Mouse (Mus musculus): ENCODE measurements around the gene Nr5a2.

Gene Nr5a2

DNA sequence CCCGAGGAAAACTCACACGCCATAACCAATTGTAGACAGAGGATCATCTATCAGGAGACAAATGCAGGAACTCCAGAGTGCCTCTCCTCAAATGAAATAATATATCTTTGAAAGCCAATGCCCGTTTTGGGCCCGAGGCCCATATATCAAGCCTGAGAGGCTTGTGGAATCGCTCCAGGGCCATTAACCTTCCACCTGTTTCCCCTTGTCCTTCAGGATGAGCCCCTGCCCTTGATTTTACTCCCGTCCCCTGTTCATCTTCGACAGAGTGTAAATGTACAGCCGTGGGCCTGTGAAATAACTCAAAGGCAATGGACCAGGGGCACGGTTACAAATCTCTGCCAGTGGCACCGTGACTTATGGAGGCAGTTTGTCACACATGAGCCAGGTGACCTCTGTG is 48.3 kb downstream of the Nr5a2 start:
- in situ Hi-C loops (cut with MboI, MseI), result no loop called here

DNA sequence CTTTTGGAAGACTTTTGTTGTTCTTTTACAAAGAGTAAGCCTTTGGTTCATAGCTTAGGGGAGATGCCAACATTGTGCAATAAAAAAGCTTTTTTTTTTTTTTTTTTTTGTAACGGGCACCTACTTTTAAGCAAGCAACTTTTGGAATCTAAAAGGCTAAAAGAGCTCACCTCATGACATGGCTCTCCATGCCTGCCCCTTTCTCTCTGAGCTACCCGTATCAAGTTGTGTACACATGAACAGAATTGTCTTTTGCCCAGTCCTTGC is 48.7 kb downstream of the Nr5a2 start:
- in situ Hi-C loops (cut with MboI, MseI), result no loop called here

DNA sequence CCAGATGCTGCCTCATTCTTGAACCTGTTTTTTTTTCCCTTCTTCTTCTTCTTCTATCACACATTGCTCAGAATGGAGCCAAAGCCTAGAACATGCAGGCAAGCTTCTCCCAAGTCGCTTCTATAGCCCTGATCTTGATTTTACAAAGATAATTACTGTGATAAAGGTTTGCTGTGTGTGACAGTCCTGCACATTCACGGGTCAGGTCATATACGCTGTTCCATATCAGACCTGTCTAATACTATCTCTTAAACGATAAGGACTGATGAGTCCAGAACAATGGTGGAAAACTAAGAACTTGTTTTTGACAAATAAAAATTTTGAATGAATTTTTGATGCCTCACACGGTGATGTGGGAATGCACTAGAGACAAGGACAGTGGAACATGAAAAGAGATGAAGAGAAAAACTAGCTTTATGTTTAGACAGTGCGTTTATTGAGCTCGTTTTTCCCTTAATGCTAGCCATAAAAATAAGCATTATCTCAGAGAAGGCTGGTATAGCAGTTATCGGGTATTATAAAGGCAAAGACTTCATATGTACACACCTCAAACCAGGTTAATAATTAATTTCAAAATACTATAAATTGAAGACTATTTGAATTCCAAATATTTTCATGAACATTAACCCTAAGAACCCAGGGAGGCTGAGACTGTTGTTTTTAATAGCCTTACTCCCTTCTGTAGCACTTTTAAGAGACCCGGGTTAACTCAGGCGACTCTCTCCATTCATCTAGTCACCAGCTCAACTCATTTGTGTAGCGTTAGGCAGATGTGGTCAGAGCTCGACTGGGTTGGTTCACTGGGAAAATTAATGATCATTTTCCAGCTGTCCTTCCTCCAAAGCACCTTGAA is 49.3 kb downstream of the Nr5a2 start:
- in situ Hi-C loops (cut with MboI, MseI), result no loop called here

DNA sequence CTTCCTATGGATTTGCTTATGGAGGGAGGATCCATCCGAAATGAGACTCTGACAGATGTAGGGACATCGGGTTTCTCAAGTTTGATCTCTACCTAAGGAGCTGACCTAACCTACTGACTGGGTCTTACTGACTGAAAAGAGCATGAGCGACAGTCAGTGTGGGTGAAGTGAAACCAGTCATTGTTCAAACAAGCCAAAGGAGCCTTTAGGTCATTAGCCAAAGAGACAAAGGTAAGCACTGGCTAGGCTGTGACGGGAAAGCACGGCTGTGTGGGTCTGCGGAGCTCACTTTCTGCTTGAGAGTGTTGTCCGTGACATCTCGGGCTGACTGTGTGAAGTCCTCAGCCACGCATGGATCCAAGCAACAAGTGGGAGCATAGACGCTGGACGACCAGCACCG is 50.1 kb downstream of the Nr5a2 start:
- in situ Hi-C loops (cut with MboI, MseI), result no loop called here

DNA sequence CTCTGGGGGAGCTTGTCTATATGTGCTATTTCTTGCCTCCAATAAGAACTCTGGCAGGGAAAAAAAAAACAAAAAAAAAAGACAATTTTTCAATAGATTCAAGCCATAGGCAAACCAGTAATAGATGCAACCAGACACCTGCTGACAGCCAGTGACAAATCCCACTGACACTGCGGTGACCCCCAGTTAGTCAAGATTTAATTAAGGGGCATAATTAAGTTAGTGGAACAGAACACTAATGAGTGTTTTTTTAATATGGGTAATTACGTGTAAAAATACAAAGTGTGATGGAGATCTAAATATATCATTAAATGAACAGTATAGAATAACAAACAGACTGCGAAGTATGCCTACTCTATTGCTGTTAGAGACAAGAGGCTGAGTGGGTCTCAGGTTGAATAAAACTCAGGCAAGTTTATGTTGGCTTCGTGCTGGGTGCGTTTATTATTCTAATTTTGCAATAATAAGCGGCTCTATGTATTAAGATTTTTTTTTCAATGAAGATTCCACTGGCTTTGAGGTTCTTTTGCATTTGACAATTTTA is 50.7 kb downstream of the Nr5a2 start:
- in situ Hi-C loops (cut with MboI, MseI), result no loop called here

DNA sequence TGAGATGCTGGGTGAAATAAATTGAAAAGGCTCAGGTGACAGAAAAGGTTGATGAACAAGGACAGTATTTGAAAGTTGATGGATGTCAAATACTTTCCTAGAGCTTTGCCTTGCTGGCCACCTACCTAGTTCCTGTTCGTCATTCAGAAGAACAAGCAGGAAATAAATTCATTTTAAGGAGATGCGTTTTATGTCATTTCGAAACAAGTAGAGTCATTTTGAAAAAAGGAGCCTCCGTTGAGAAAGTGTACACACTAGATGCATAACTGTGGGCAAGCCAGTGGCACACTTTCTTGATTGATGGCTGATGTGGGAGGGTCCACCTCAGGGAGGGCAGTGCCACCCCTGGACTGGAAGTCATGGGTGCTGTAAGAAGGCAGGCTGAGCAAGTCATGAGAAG is 62.1 kb downstream of the Nr5a2 start:
- in situ Hi-C loops (cut with MboI, MseI), result no loop called here

DNA sequence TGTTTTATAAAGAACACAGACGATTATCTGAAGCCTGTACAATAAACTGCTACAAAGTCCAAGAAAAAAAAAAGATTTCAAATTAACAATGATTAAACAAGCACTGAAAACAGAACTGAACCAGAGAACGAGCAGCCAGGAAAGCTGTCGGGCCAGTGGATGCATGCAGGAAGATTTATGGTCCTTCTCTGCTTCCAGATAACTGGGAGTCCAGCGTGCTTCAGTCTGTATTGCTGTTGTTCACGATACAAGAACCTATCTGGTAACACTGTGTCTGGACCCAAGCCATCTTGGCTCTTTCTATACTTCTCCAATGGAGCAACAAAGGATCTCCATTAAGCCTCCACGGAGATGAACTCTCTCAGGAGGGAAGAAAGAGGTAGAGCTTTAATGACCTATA is 63.9 kb downstream of the Nr5a2 start:
- in situ Hi-C loops (cut with MboI, MseI), result no loop called here

DNA sequence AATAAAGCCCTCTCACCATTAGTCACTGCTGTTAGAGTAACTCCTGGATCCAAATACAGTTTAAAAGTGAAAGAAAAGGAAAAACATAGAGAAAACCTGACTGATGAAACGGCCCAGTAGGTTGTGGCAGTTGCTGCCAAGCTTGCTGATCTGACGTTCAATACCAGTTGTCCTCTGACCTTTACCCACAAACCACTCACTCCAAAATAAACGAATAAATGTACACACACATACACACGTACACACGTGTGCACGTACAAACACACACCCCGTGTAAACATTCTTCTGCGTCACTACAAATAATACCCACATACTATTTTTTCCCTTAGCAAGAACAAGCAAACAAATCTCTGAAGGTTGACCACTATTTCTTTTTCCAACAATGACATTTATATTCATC is 64.4 kb downstream of the Nr5a2 start:
- in situ Hi-C loops (cut with MboI, MseI), result no loop called here

DNA sequence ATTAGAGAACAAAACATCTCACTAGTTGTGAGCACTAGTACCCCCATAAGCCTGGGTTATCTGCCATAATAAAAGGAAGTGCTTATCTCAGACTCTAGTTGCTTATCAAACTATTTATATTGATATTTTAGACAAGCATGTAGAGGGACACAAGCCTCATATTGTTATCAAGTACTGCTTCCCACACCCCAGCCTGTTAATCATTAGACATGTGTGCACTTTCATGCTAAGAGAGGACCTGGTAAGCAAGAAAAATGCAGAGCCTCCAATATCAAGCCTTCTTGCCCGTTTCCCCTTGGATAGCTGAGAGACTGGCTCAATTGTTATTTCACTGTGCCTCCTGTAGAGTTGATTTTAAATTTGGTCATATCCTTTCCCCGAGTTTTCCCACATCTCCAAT is 65.5 kb downstream of the Nr5a2 start:
- in situ Hi-C loops (cut with MboI, MseI), result no loop called here

DNA sequence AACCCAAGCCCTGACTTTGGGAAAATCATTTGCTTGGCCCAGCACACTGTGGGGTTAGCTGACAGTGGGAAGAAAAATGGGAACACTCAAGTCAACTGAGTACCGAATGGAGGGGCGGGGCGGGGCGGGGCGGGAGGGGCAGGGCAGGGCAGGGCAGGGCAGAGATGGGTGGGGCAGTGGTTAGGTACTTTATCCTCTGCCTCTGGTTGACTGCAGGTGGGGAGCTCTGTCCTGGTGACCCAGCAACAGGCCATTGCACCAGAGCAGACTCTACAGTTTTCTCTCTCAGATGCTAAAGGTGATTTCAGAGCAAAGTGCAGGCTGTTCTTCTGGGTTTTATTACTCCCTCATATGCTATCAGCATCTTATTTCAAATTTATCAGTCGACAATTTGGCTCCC is 67.1 kb downstream of the Nr5a2 start:
- in situ Hi-C loops (cut with MboI, MseI), result no loop called here

DNA sequence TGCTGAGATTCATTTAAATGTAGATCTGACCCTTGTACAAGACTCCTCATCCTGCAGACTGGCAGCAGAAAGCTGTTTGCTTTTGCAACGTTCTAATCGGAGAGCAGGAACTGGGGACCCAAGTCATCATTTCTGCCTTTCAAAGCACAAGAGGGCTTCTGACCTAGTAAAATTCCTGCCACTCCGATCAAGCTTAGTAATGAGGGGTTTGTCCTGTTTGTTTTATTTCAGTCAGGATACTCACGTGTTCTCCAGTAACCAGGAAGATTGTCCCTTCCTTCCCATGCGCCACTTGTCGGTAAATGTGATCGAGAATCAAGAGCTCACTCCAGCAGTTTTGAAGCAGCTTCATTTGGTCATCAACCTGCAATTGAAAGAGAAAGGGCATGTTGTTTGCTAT is 69.8 kb downstream of the Nr5a2 start:
- in situ Hi-C loops (cut with MboI, MseI), result no loop called here

DNA sequence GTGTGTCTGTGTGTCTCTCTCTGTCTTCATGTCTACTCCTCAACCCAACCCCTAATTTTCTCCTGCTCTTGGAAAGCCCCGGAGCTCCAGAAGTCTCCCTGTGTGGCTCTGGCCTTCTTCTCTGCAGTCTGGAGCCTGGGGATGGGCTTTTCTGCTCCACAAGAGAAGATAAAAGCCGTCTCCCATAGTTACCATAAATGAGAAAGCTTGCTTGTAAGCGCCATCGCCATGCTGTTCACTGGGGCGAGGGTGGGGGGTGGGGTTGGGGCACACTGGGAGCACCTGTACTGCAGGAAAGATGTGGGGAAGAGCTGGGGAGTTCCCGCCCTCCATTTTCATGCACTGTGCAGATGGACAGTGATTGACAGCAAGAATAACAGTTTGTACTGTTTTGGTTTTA is 71.5 kb downstream of the Nr5a2 start:
- in situ Hi-C loops (cut with MboI, MseI), result no loop called here

DNA sequence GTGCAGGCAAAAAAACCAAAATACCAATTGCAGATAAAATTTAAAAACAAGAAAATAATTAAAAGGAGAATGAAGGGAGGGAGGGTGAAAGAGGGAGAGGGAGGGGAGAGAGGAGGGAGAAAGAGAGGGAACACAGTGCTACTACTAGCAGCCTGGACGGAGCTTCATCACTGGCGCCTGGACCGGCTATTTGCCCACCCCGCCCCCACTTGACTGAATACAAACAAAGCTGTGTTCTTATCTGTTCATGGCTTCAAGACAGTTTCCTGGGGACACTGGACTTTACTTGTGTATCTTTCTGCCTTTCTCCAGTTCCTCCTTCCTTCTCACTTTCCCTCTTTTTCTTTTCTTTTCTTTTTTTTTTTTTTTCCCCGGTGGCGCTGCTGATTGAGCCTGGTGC is 73.6 kb downstream of the Nr5a2 start:
- in situ Hi-C loops (cut with MboI, MseI), result no loop called here

DNA sequence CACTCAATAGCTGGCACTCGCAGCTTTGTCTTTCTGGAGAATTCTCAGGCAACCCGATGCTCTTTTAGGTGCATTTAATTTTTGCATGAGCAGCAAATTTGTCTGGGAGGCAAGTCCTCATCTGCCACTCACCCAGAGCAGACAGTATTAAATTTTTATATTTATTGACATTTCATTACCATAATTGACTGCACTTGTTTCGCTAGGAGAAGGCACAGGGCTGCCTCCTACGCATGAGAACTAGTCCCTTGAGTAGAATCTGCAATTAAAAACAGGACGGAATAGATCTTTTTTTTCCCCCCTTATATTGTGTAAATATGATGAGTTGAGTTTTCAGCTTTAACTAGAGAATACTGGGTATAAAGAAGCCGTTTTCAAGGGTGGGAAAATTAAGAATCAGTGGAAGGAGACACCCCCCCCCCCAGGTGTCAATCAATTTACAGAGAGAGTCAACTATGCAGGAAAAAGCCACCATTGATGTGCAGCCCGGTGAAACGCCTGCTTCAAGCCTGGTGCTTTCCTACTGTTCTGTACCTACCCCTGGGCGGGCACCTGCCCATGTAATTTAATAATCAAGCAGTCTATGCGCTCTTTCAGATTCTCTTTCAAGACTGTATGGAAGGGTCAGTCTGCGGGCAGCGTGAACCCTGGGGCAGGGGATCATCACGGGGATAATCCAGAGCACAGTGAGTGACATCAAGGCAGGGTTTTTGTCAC is 76.6 kb downstream of the Nr5a2 start:
- in situ Hi-C loops (cut with MboI, MseI), result no loop called here

DNA sequence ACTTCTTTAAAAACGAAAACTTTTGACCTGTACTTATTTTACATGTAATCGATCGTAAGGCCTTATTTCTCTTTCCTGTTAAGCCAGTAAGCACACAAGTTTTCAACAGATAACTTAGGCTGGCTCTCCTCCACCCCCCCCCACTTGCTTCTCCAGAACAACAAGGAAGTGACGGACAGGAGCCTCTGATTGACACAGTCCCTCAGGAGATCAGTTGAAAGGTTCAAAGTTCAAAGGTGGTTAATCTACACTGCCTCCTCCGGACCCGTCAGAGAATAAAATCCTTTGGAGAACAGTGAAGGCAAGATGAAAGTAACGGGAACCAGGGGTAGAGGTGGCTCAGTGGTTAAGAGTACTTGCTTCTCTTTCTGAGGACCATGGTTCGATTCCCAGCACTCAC is 80.0 kb downstream of the Nr5a2 start:
- in situ Hi-C loops (cut with MboI, MseI), result no loop called here

DNA sequence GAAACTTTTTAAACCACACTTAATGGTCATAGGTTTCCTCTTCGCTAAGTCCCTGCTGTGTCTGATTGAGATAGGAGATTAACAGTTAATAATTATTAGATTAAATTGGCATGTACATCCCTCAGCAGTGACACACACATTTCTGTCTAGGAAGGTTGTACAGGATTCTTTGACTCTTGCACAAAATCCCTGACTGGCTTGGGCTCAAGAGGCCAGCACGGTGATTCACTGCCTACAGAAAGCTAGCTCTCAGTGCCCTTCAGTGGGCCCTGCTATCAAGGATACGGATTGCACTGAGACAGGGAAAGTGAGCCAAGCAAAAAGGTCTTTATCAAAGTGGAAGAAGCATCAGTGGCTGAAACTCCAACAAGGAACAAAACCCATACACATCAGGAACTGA is 85.2 kb downstream of the Nr5a2 start:
- in situ Hi-C loops (cut with MboI, MseI), result no loop called here

DNA sequence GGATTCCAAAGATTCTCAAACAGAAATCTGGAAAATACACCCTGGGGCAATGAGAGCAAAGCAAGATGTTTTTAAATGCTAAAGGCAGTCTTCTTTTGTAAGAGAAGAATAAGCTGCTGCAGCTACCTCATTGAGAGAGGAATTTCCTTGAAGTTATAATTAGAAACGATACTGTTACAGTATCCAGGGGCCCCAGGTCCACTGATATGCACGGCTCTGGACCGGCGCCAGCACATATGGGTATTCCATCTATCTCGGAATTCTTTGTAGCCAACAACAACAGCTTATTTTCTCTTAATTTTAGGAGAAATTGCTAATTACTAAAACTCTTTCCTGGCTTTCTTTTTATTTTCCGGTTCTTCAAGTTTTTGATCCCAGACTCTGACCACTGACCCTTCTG is 91.3 kb downstream of the Nr5a2 start:
- in situ Hi-C loops (cut with MboI, MseI), result no loop called here

DNA sequence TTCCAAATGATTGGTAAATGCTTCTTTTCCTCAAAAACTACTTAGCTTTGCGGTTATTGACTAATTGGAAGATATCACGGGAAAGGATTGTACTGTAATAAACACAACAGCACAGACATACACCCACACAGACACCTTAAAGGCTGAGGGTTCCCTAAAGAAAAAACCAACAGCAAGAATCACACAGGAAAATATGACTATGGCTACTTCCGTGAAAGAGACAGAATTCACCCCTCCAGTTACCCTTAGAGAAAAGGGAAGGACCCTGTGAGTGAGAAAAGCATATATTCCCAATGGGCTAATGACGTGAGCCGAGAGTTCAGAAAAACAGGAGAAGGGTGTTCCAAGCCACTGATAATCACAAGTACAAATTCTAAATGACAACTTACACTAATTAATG is 92.0 kb downstream of the Nr5a2 start:
- in situ Hi-C loops (cut with MboI, MseI), result no loop called here

DNA sequence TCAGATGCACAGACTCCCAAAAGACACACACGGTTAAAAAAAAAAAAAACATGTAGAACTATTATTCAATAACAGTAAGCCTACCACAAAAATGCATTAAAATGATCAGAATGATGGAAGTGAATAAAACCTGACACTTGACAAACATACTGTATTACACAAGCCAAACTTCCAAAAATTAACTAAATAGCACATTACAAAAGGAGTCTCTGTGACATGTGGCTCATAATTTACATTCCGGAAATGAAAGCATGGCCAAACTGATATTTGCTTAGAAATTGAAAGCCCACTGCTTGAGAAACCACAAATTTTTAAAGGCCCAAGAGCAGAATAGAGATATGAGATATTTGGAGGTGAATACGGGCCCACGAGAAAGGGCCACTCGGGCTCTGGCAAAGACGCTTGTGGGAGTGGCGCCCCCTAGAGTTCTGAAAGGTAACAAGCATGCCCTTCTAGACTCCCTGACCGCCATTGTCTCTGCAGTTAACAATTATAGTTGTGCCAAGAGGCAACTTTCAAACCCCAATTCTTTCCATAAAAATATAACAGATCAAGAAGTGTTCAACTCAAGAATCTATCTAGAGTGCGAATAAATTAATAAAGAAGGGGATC is 93.7 kb downstream of the Nr5a2 start:
- in situ Hi-C loops (cut with MboI, MseI), result no loop called here

DNA sequence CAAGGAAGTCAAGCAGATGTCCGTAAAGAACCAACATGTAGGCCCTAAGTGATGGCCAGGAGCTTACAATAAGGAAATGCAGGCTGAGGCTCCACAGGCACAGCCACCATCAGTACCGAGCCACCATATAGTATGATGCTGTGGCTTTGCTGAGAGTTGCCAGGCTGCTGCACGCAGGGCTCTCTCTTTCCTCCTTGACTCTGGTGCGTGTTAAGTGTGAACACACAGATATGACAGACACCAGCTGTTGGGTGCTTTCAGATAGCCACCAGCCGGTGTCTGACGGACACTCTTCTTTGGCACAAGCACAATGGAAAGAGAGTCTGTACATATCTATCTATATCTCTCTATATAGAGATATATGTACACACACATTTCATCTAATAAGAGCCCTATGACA is 97.0 kb downstream of the Nr5a2 start:
- in situ Hi-C loops (cut with MboI, MseI), result no loop called here

DNA sequence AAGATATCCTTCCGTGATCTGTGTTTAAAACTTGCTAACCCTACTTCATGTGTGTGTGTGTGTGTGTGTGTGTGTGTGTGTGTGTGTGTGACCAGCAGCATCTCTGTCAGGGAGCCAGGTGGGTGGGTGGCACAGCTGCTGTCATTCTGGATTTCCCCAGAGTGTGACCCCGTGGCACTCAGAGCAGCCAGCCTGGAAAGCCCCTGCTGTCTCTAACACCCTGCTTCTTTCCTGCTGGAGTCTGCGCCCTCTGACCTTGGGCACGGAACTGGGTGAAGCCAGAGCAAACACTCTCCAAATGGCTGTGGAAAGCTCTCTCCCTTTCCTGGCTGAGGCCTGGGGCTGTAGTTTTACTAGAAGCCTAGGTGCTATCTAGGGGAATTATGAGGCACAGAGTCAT is 100.8 kb downstream of the Nr5a2 start:
- in situ Hi-C loops (cut with MboI, MseI), result no loop called here

DNA sequence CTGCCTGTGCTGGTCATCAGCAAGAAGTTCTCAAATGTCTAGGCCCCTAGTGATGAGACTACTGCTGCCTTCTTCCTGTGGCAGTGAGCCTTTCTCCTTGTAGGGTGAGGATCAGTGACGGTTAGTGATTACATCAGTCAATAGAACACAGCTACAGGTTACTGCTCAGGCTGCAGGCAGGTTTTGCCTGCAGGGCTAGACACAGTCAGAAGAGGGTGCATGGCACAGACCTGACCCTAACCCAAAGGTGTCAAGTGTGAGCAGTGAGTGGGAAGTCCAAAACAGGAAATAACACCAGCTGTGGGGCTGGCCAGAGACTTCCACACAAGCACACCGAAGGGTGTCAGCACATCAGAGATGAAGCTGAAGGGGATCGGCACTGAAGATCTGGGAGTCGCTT is 101.5 kb downstream of the Nr5a2 start:
- in situ Hi-C loops (cut with MboI, MseI), result no loop called here

DNA sequence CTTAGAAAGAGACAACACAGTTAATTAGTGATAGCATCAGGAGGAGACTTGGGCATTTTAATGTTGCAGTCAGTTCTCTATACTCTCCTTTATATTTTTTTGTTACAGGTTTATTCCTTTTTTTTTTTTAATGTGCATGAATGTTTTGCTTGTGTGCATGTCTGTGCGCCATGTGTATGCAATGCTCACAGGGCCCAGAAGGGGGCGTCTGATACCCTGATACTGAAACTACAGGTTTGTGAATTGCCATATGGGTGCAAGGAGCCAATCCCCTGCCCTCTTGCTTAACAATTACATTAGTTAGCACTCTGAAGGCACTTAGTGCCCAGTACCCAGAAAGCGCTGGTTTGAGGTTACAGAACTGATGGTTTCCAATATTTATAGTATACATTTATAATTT is 104.1 kb downstream of the Nr5a2 start:
- in situ Hi-C loops (cut with MboI, MseI), result no loop called here

All from T-helper 17 cell (primary cell).